Mouse (Mus musculus): ENCODE data around the gene Adap2. TPM values are rescaled to one million over a fixed set of nuclear protein-coding genes. Genes with fewer than 3 reads are reported as not detected.
A peak's percentile ranks its signal among the peaks of the same experiment; 100 is the strongest.

The Adap2 gene
- polyA plus RNA-seq, 1 experiment from 2014 or later, result 3.2 TPM

GRCm38 (mm10) chr11:80151541-80151940 lies 2.4 kb upstream of the Adap2 start:
- Histone ChIP-seq H3K4me1 (ENCODE audit: control insufficient read depth, insufficient read depth, low read length) (0 out of 2 replicates have a peak, but pooled peaks cover 4% of the 10 kb centered on the region), H3K9ac (replicated peaks; ENCODE audit: low read length) (no peak overlapping the region), H3K9me3 (ENCODE audit: control insufficient read depth, low read length) (no peaks in the 10 kb centered on the region), H3K36me3 (ENCODE audit: control insufficient read depth, insufficient read depth, low read length) (no peaks in the 10 kb centered on the region), H3K27ac (replicated peaks; ENCODE audit: low read depth, low read length) (no peak overlapping the region), H3K27me3 (ENCODE audit: control insufficient read depth, insufficient read depth, low read length) (peaks cover 31% of the 10 kb centered on the region), H3K4me3 (replicated peaks; ENCODE audit: low read depth, low read length) (no peak overlapping the region), H3K4me2 (ENCODE audit: low read length) (no peak overlapping the region)
- ATAC-seq (ENCODE audit: low FRiP score, low TSS enrichment) (no peak), DNase-seq (no peak)
- 72% methylated on average over 2 of the region's 2 CpGs for WGBS

- Histone ChIP-seq H3K4me2 (ENCODE audit: low read length) (no peak overlapping the region), H3K4me1 (ENCODE audit: control insufficient read depth, insufficient read depth, low read length) (0 out of 2 replicates have a peak, but pooled peaks cover 4% of the 10 kb centered on the region), H3K27ac (replicated peaks; ENCODE audit: low read depth, low read length) (no peak overlapping the region), H3K9me3 (ENCODE audit: control insufficient read depth, low read length) (no peaks in the 10 kb centered on the region), H3K9ac (replicated peaks; ENCODE audit: low read length) (no peak overlapping the region), H3K4me3 (replicated peaks; ENCODE audit: low read depth, low read length) (no peak overlapping the region), H3K36me3 (ENCODE audit: control insufficient read depth, insufficient read depth, low read length) (no peaks in the 10 kb centered on the region), H3K27me3 (ENCODE audit: control insufficient read depth, insufficient read depth, low read length) (peaks cover 31% of the 10 kb centered on the region)
- ATAC-seq (ENCODE audit: low FRiP score, low TSS enrichment) (no peak), DNase-seq (no peak)
- 81% methylated on average over 8 of the region's 8 CpGs for WGBS
These were observed 1.5 kb upstream of the Adap2 start for GRCm38 (mm10) chr11:80152376-80152775.

DNA sequence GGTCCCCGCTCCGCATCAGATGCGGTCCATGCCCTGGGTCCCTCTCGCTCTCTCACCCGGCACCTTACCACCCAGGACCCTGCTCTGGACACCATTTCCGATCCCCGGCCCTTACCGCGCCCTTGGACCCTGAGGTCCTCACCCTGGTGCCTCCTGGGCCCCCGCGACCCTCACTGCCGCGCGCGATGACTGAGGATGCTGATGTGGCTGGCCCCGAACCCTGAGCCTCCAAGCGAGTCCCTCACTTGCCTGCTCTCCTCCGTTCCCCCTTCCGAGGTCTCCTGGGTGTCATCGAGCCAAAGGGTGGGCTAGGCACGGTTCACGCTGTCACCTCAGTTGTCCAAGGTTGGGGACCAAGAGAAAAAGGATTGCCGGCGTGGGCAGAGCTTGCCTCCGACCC lies 596 bp downstream of the Adap2 start:
- DNase-seq (no peak), ATAC-seq (ENCODE audit: low FRiP score, low TSS enrichment) (no peak)
- peaks cover 31% of the 10 kb centered on the region for H3K27me3 ChIP-seq (ENCODE audit: control insufficient read depth, insufficient read depth, low read length)
- H3K9me3 ChIP-seq (ENCODE audit: control insufficient read depth, low read length), result no peaks in the 10 kb centered on the region
- peak overlapping the region; percentile 67 for H3K4me2 ChIP-seq (ENCODE audit: low read length)
- H3K4me3 ChIP-seq (replicated peaks; ENCODE audit: low read depth, low read length), result peak overlapping the region; percentile 41
- 0 out of 2 replicates have a peak, but pooled peaks cover 4% of the 10 kb centered on the region for H3K4me1 ChIP-seq (ENCODE audit: control insufficient read depth, insufficient read depth, low read length)
- H3K27ac ChIP-seq (replicated peaks; ENCODE audit: low read depth, low read length), result no peak overlapping the region
- WGBS, result 27% methylated on average over 25 of the region's 25 CpGs
- no peaks in the 10 kb centered on the region for H3K36me3 ChIP-seq (ENCODE audit: control insufficient read depth, insufficient read depth, low read length)
- H3K9ac ChIP-seq (replicated peaks; ENCODE audit: low read length), result peak overlapping the region; percentile 34; the same call in 1 of the 2 replicates

GRCm38 (mm10) chr11:80155541-80155940 lies 1.6 kb downstream of the Adap2 start:
- no peak for ATAC-seq (ENCODE audit: low FRiP score, low TSS enrichment)
- no peak overlapping the region for H3K27ac ChIP-seq (replicated peaks; ENCODE audit: low read depth, low read length)
- WGBS, result 87% methylated on average over 8 of the region's 8 CpGs

GRCm38 (mm10) chr11:80155961-80156360 lies 2.1 kb downstream of the Adap2 start:
- H3K4me3 ChIP-seq (replicated peaks; ENCODE audit: low read depth, low read length), result no peak overlapping the region
- peaks cover 31% of the 10 kb centered on the region for H3K27me3 ChIP-seq (ENCODE audit: control insufficient read depth, insufficient read depth, low read length)
- no peak overlapping the region for H3K4me2 ChIP-seq (ENCODE audit: low read length)
- H3K9me3 ChIP-seq (ENCODE audit: control insufficient read depth, low read length), result no peaks in the 10 kb centered on the region
- H3K36me3 ChIP-seq (ENCODE audit: control insufficient read depth, insufficient read depth, low read length), result no peaks in the 10 kb centered on the region
- no peak overlapping the region for H3K27ac ChIP-seq (replicated peaks; ENCODE audit: low read depth, low read length)
- 0 out of 2 replicates have a peak, but pooled peaks cover 4% of the 10 kb centered on the region for H3K4me1 ChIP-seq (ENCODE audit: control insufficient read depth, insufficient read depth, low read length)
- 89% methylated on average over 4 of the region's 4 CpGs for WGBS
- no peak overlapping the region for H3K9ac ChIP-seq (replicated peaks; ENCODE audit: low read length)
- no peak for ATAC-seq (ENCODE audit: low FRiP score, low TSS enrichment)
- DNase-seq, result no peak

More at GRCm38 (mm10) chr11:80155541-80155940, 1.6 kb downstream of the Adap2 start:
- Histone ChIP-seq H3K36me3 (ENCODE audit: control insufficient read depth, insufficient read depth, low read length) (no peaks in the 10 kb centered on the region), H3K4me2 (ENCODE audit: low read length) (no peak overlapping the region), H3K9ac (replicated peaks; ENCODE audit: low read length) (no peak overlapping the region), H3K27me3 (ENCODE audit: control insufficient read depth, insufficient read depth, low read length) (peaks cover 31% of the 10 kb centered on the region), H3K9me3 (ENCODE audit: control insufficient read depth, low read length) (no peaks in the 10 kb centered on the region), H3K4me3 (replicated peaks; ENCODE audit: low read depth, low read length) (no peak overlapping the region), H3K4me1 (ENCODE audit: control insufficient read depth, insufficient read depth, low read length) (0 out of 2 replicates have a peak, but pooled peaks cover 4% of the 10 kb centered on the region)
- DNase-seq, result no peak

DNA sequence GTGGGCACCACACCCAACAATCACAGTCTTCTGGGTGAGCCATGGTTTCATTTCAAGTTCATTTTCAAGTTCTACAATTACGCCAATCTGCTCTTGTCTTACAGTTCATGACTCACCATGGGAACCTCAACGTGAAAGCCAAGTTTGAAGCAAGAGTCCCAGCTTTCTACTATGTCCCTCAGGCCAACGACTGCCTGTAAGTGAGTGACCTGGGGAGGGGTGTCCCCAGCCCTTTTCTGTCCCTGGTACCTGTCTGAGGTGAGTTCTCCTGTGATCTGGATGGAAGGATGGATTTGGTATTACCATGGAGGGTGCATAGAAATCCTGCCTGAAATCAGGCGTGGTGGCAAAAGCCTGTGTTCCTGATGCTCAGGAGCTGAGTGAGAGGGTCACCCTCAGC lies 2.9 kb downstream of the Adap2 start:
- Histone ChIP-seq H3K36me3 (ENCODE audit: control insufficient read depth, insufficient read depth, low read length) (no peaks in the 10 kb centered on the region), H3K27ac (replicated peaks; ENCODE audit: low read depth, low read length) (no peak overlapping the region), H3K9ac (replicated peaks; ENCODE audit: low read length) (no peak overlapping the region), H3K27me3 (ENCODE audit: control insufficient read depth, insufficient read depth, low read length) (peaks cover 31% of the 10 kb centered on the region), H3K4me1 (ENCODE audit: control insufficient read depth, insufficient read depth, low read length) (0 out of 2 replicates have a peak, but pooled peaks cover 4% of the 10 kb centered on the region), H3K4me2 (ENCODE audit: low read length) (no peak overlapping the region), H3K4me3 (replicated peaks; ENCODE audit: low read depth, low read length) (no peak overlapping the region), H3K9me3 (ENCODE audit: control insufficient read depth, low read length) (no peaks in the 10 kb centered on the region)
- ATAC-seq (ENCODE audit: low FRiP score, low TSS enrichment), result no peak
- 82% methylated on average over 4 of the region's 4 CpGs for WGBS
- no peak for DNase-seq

DNA sequence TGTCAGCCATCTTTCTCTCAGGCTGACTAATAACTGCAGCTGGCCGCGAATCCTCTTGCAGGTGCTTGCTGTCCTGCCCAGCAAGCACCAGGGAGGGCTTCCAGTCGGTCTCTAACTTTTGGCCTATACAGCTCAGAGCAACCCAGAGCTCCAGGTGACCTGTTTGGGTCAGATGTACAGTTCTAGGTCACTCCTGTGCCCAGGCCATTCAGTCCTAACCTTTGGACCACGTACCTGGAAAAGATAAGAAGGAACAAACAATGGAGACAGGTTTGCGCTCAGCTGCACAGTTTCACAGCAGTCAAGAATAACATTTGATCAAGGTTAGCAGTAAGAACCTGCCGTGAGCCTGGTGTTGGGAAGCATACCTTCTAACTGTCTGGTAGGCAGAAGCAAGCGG lies 5.1 kb downstream of the Adap2 start:
- 0 out of 2 replicates have a peak, but pooled peaks cover under 1% of the 10 kb centered on the region for H3K4me1 ChIP-seq (ENCODE audit: control insufficient read depth, insufficient read depth, low read length)
- no peaks in the 10 kb centered on the region for H3K36me3 ChIP-seq (ENCODE audit: control insufficient read depth, insufficient read depth, low read length)
- H3K27me3 ChIP-seq (ENCODE audit: control insufficient read depth, insufficient read depth, low read length), result peaks cover 19% of the 10 kb centered on the region
- ATAC-seq (ENCODE audit: low FRiP score, low TSS enrichment), result no peak
- H3K4me3 ChIP-seq (replicated peaks; ENCODE audit: low read depth, low read length), result no peak overlapping the region
- DNase-seq, result no peak
- H3K4me2 ChIP-seq (ENCODE audit: low read length), result no peak overlapping the region
- H3K9me3 ChIP-seq (ENCODE audit: control insufficient read depth, low read length), result no peaks in the 10 kb centered on the region
- H3K27ac ChIP-seq (replicated peaks; ENCODE audit: low read depth, low read length), result no peak overlapping the region
- WGBS, result 83% methylated on average over 7 of the region's 7 CpGs
- no peak overlapping the region for H3K9ac ChIP-seq (replicated peaks; ENCODE audit: low read length)

GRCm38 (mm10) chr11:80161041-80161440 lies 7.1 kb downstream of the Adap2 start:
- Histone ChIP-seq H3K27me3 (ENCODE audit: control insufficient read depth, insufficient read depth, low read length) (no peaks in the 10 kb centered on the region), H3K27ac (replicated peaks; ENCODE audit: low read depth, low read length) (no peak overlapping the region), H3K36me3 (ENCODE audit: control insufficient read depth, insufficient read depth, low read length) (no peaks in the 10 kb centered on the region), H3K4me2 (ENCODE audit: low read length) (no peak overlapping the region), H3K4me1 (ENCODE audit: control insufficient read depth, insufficient read depth, low read length) (no peaks in the 10 kb centered on the region), H3K9me3 (ENCODE audit: control insufficient read depth, low read length) (no peaks in the 10 kb centered on the region), H3K9ac (replicated peaks; ENCODE audit: low read length) (no peak overlapping the region), H3K4me3 (replicated peaks; ENCODE audit: low read depth, low read length) (no peak overlapping the region)
- 82% methylated on average over 4 of the region's 4 CpGs for WGBS
- DNase-seq, result no peak
- no peak for ATAC-seq (ENCODE audit: low FRiP score, low TSS enrichment)

GRCm38 (mm10) chr11:80163362-80164116 lies 9.6 kb downstream of the Adap2 start:
- no peaks in the 10 kb centered on the region for H3K4me1 ChIP-seq (ENCODE audit: control insufficient read depth, insufficient read depth, low read length)
- 78% methylated on average over 7 of the region's 7 CpGs for WGBS
- no peak overlapping the region for H3K9ac ChIP-seq (replicated peaks; ENCODE audit: low read length)
- H3K9me3 ChIP-seq (ENCODE audit: control insufficient read depth, low read length), result no peaks in the 10 kb centered on the region
- ATAC-seq (ENCODE audit: low FRiP score, low TSS enrichment) (no peak), DNase-seq (no peak)
- no peak overlapping the region for H3K4me3 ChIP-seq (replicated peaks; ENCODE audit: low read depth, low read length)
- no peak overlapping the region for H3K4me2 ChIP-seq (ENCODE audit: low read length)
- H3K36me3 ChIP-seq (ENCODE audit: control insufficient read depth, insufficient read depth, low read length), result no peaks in the 10 kb centered on the region
- no peaks in the 10 kb centered on the region for H3K27me3 ChIP-seq (ENCODE audit: control insufficient read depth, insufficient read depth, low read length)
- no peak overlapping the region for H3K27ac ChIP-seq (replicated peaks; ENCODE audit: low read depth, low read length)

All from midbrain, embryonic 14.5 days (tissue).